Mouse (Mus musculus) thymus, adult 2 months (tissue): Measurements from ENCODE around the gene Fxyd5.

Experiments used
- CTCF ChIP-seq: fragments of 200-500 bp; IDR thresholded peaks from 2 replicates; pipeline ENCODE4 v1.5.1; 2012; ENCODE audit warnings: mild to moderate bottlenecking, control low read depth, low read length, moderate library complexity, borderline replicate concordance; ENCODE audit not compliant: control insufficient read depth, poor library complexity, insufficient read depth; ENCODE audit errors: extremely low read depth
- POLR2A ChIP-seq: fragments of 200-500 bp; IDR thresholded peaks from 2 replicates; pipeline ENCODE4 v1.6.1; 2012; ENCODE audit warnings: mild to moderate bottlenecking, low read length, control low read depth, moderate library complexity; ENCODE audit not compliant: control insufficient read depth, poor library complexity, insufficient read depth; ENCODE audit errors: extremely low read depth

GRCm38 (mm10) chr7:31082831-31083588 lies 40.7 kb upstream of the Fxyd5 start:
- no peak for TF ChIP-seq CTCF
- no peak for TF ChIP-seq POLR2A
